Mouse (Mus musculus): ENCODE results near the gene F3.

DNA sequence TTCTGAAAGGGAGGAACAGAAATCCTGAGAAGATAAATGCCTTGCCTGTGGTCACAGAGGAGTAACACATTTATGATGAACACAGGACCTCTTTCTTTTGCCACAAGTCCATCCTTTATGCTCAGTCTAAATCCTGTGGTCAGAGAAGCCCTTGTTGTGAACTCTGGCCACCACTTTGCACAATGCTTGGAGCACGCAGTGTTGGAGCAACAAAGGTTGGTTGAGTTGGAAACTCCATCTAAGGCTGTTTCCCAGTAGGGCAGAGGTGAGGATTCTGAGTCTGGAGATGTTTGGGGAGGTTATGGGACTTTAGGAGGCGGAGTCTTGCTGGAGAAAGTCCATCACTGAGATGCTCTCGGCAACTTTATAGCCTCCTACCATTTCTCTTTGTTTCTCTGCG lies 16.2 kb upstream of the F3 start:
- no peak for TF ChIP-seq POLR2A (IDR thresholded peaks at IDR 0.05; ENCODE audit: insufficient read length, low read depth)
- TF ChIP-seq E2F4 (IDR thresholded peaks at IDR 0.05; ENCODE audit: insufficient read depth), result no peak
- TF ChIP-seq MYOG (IDR thresholded peaks at IDR 0.05; ENCODE audit: control insufficient read depth in 1 of 3, insufficient read depth in 1 of 3, insufficient read length in 2 of 3, low read depth in 2 of 3), result no peak
- TF ChIP-seq MYOD1 (IDR thresholded peaks at IDR 0.05; ENCODE audit: control insufficient read depth in 1 of 3, insufficient read length in 2 of 3, low read depth in 2 of 3), result no peak
- TF ChIP-seq USF1 (IDR thresholded peaks at IDR 0.05; ENCODE audit: low read depth), result no peak
- no peak for TF ChIP-seq POLR2AphosphoS2 (IDR thresholded peaks at IDR 0.05; ENCODE audit: insufficient read length, low read depth)
- TF ChIP-seq TCF12 (IDR thresholded peaks at IDR 0.05; ENCODE audit: insufficient read depth, poor library complexity, severe bottlenecking), result no peak
- TF ChIP-seq CEBPB (IDR thresholded peaks at IDR 0.05; ENCODE audit: insufficient read depth, poor library complexity, severe bottlenecking), result no peak
- TF ChIP-seq MAX (IDR thresholded peaks at IDR 0.05; ENCODE audit: low read depth), result no peak
